Mouse (Mus musculus) ES-E14 (cell line): ENCODE measurements around the gene Cd80.

ENCODE experiments used
- CHD2 ChIP-seq: IDR thresholded peaks from 2 replicates; pipeline ENCODE4 v1.6.1; 2014; ENCODE audit warnings: mild to moderate bottlenecking, low read depth, low read length, inconsistent platforms
- HCFC1 ChIP-seq: IDR thresholded peaks from 2 replicates; pipeline ENCODE4 v1.6.1; 2012; ENCODE audit warnings: low read length, inconsistent platforms, borderline replicate concordance; ENCODE audit not compliant: insufficient read depth
- ZC3H11A ChIP-seq: IDR thresholded peaks from 2 replicates; pipeline ENCODE4 v1.6.1; 2012; ENCODE audit warnings: low read depth, mild to moderate bottlenecking, inconsistent platforms, low read length, borderline replicate concordance
- ZNF384 ChIP-seq: IDR thresholded peaks from 2 replicates; pipeline ENCODE4 v1.6.1; 2012; ENCODE audit warnings: low read depth, low read length, inconsistent platforms

DNA sequence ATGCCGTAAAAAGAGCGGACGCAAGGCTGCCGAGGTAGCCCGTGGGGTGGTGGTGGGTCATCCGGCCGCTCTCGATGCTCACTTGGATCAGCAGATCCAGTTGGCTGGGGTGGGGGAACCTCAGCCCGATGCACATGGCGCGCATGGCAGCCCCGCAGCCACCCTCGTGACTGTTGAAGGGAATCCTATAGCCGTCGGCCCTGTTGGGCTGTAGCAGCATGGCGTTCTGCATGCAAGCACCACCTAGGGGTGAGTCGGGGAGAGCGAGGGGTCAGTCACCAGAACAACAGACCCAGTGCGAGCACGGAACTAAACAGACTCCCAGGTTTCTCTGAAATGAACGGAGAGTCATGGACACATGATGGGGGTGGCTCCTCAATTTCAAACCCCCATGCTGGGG lies 8.0 kb upstream of the Cd80 start:
- TF ChIP-seq CHD2 (no peak), HCFC1 (no peak), ZC3H11A (no peak), ZNF384 (no peak)
